Mouse (Mus musculus) cortical plate, adult 2 months (tissue): ENCODE measurements at regions not wholly inside any gene's neighbourhood (a gene's known extent, or its start where the extent isn't known, plus 50 kb on each side); places are given as distances from the start of the nearest gene placed in this dataset.

Source experiments
- CTCF ChIP-seq: fragments of 200-500 bp; IDR thresholded peaks from 2 replicates; pipeline ENCODE4 v1.5.1; 2011; ENCODE audit warnings: mild to moderate bottlenecking, control low read depth, low read length; ENCODE audit not compliant: insufficient read depth; ENCODE audit errors: extremely low read depth
- POLR2A ChIP-seq: fragments of 200-500 bp; IDR thresholded peaks from 2 replicates; pipeline ENCODE4 v1.6.1; 2011; ENCODE audit warnings: mild to moderate bottlenecking, low read length, control low read depth; ENCODE audit not compliant: insufficient read depth; ENCODE audit errors: extremely low read depth

- no peak for TF ChIP-seq CTCF
- no peak for TF ChIP-seq POLR2A
Measured at GRCm38 (mm10) chr14:71030164-71030880, 430.7 kb upstream of the Fam160b2 start.
